Mouse (Mus musculus) forebrain, postnatal 0 days (tissue): ENCODE measurements around the gene S100a1. TPM values are rescaled to one million over a fixed set of nuclear protein-coding genes. Genes with fewer than 3 reads are reported as not detected.

Experiments used
- ATAC-seq: fragments of 200-750 bp; cut with Nextera tagmentation; 2 replicates; pipeline ENCODE4 v1.8.0; 2017; ENCODE audit warnings: mild to moderate bottlenecking, moderate library complexity
- DNase-seq: peaks from one replicate; pipeline ENCODE4 v3.0.0-alpha.2; 2015
- H3K27ac ChIP-seq: fragments of 300-500 bp; sonication (generic); 2 replicates; pipeline ENCODE4 v1.5.1; 2014; ENCODE audit warnings: low read depth, mild to moderate bottlenecking, antibody characterized with exemption, low read length, moderate library complexity, mixed read lengths
- H3K27me3 ChIP-seq: fragments of 300-500 bp; sonication (generic); 2 replicates; pipeline ENCODE4 v1.6.1; 2014; ENCODE audit warnings: mild to moderate bottlenecking, low read length, mixed read lengths; ENCODE audit not compliant: insufficient read depth
- H3K36me3 ChIP-seq: fragments of 300-500 bp; sonication (generic); 2 replicates; pipeline ENCODE4 v1.6.1; 2014; ENCODE audit warnings: mild to moderate bottlenecking, moderate library complexity; ENCODE audit not compliant: insufficient read depth
- H3K4me1 ChIP-seq: fragments of 300-500 bp; sonication (generic); 2 replicates; pipeline ENCODE4 v1.6.1; 2014; ENCODE audit warnings: antibody characterized with exemption; ENCODE audit not compliant: insufficient read depth
- H3K4me2 ChIP-seq: fragments of 300-500 bp; sonication (generic); 2 replicates; pipeline ENCODE4 v1.6.1; 2014; ENCODE audit warnings: low read depth, mild to moderate bottlenecking, moderate library complexity
- H3K4me3 ChIP-seq: fragments of 300-500 bp; sonication (generic); 2 replicates; pipeline ENCODE4 v1.5.1; 2014; ENCODE audit warnings: low read depth, low read length, mixed read lengths
- H3K9ac ChIP-seq: fragments of 300-500 bp; sonication (generic); 2 replicates; pipeline ENCODE4 v1.6.1; 2014; ENCODE audit warnings: mild to moderate bottlenecking
- H3K9me3 ChIP-seq: fragments of 300-500 bp; sonication (generic); 2 replicates; pipeline ENCODE4 v1.6.1; 2016; ENCODE audit warnings: low read length
- CTCF ChIP-seq: sonication (generic); IDR thresholded peaks from 2 replicates; pipeline ENCODE4 v1.5.1; 2016; ENCODE audit warnings: antibody characterized with exemption, control low read depth, low read depth
- WGBS: fragments of 180-500 bp; shearing (Covaris S2); extraction: QIAGEN DNeasy Blood & Tissue Kit; methylation state at CpG from one replicate; pipeline ENCODE4 v1.1.7; 2014; 5-methylcytosine and 5-hydroxymethylcytosine counted together
- polyA plus RNA-seq: library from polyadenylated mRNA; unstranded; fragments of >200 nt; fragmentation: Nextera tagmentation; extraction: Ambion mirVana; gene quantifications from 2 replicates; pipeline ENCODE4 v1.2.1, GENCODE M21; 2015
- total RNA-seq: library from RNA; depleted of rRNA; stranded (reverse); fragments of >200 nt; gene quantifications from 2 replicates; pipeline ENCODE4 v1.2.3, GENCODE M21; 2014

S100a1 gene
- total and polyA plus RNA-seq, 2 experiments from 2014 or later = 16.1 to 47.0 TPM

DNA sequence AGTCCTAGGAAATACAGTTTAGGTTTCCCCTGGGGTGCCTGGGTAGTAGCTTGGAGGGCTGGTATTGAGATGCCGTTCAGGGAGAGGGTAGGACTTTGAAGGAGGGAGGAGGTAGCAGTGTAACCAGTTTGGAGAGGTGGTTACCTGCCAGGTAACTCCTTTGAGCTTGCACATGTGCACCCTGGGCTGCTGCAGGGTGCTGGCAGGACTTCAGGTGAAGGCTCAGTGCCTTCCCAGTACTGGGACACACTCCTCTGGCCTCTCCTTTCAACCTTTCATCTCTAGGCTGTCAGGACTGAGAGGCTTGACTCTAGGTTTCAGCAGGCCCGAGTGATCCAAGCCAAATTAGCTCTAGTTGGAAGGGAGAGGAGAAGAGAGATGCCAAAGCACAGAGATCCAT lies 11.9 kb upstream of the S100a1 start:
- Histone ChIP-seq H3K9ac (no peak overlapping the region), H3K27ac (no peak overlapping the region), H3K36me3 (no peaks in the 10 kb centered on the region), H3K9me3 (no peaks in the 10 kb centered on the region), H3K4me2 (no peak overlapping the region), H3K27me3 (no peaks in the 10 kb centered on the region), H3K4me3 (no peak overlapping the region), H3K4me1 (no peaks in the 10 kb centered on the region)
- WGBS = 71% methylated on average over 2 of the region's 2 CpGs
- DNase-seq (no peak), ATAC-seq (no peak)
- no peak for TF ChIP-seq CTCF

DNA sequence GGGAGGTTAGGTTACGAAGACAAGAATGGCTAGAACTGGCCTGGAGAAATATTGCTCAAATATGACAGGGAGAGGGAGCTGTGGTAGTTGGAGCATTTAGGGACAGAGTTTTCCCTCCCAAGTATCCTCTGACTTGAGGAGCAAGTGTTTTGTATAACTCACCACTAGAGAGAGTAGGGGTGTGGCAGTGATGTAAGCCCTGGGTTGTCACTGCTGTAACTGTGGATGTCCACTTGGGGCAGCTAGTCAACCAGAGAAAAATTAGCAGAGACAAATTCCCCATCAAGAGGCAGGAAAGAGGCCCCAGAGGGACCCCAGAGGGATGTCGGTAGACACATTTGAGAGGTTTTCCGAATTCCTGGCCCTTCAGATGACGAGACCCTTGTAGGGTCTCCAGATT lies 11.2 kb upstream of the S100a1 start:
- TF ChIP-seq CTCF = peak; percentile 69
- Histone ChIP-seq H3K4me1 (no peaks in the 10 kb centered on the region), H3K36me3 (no peaks in the 10 kb centered on the region), H3K27me3 (no peaks in the 10 kb centered on the region), H3K9me3 (no peaks in the 10 kb centered on the region), H3K27ac (no peak overlapping the region), H3K4me3 (no peak overlapping the region), H3K4me2 (no peak overlapping the region), H3K9ac (no peak overlapping the region)
- peak; percentile 36 for DNase-seq
- WGBS = 68% methylated on average over 4 of the region's 4 CpGs
- ATAC-seq = peak; percentile 58

DNA sequence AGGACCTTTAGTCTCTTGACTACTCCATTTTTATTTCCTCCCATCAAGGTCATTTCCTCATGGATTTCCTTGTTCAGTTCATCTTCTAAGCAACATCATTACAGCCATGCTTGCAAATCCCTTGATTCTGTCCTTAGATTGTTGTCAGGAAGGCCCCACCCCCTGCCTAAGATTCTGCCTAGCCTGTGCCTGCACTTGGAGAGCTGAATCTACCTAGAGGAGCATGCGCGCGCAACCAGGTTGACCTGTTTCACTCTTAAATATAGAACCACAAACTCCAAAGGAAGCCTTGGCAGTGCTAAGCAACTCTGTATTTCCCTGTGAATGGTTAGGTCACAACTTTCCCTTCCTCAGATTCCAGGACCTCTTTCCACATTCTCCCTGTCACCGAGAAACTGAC lies 3.5 kb upstream of the S100a1 start:
- ATAC-seq (no peak), DNase-seq (no peak)
- 83% methylated on average over 4 of the region's 4 CpGs for WGBS
- no peak overlapping the region for H3K4me3 ChIP-seq
- no peak overlapping the region for H3K9ac ChIP-seq
- TF ChIP-seq CTCF = no peak
- no peaks in the 10 kb centered on the region for H3K36me3 ChIP-seq
- H3K4me1 ChIP-seq = 0 out of 2 replicates have a peak, but pooled peaks cover 9% of the 10 kb centered on the region
- no peak overlapping the region for H3K4me2 ChIP-seq
- no peak overlapping the region for H3K27ac ChIP-seq
- no peaks in the 10 kb centered on the region for H3K9me3 ChIP-seq
- H3K27me3 ChIP-seq = peaks cover 18% of the 10 kb centered on the region; the same call in 1 of the 2 replicates

DNA sequence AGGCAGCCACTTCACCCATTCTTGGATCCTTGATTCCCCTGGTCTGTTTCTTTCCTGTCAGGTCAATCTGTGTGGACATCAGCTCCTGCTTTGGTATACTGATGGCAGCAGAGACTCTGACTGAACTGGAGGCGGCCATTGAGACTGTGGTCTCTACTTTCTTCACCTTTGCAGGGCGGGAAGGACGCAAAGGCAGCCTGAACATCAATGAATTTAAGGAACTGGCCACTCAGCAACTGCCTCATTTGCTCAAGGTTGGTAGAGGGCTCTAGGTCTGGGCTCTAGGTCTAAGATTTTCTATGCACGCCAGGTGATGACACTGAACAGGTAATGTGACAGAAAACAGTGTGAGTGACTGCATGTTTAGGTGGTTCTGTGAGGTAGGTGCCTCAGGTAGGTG lies 1.6 kb upstream of the S100a1 start:
- no peak for ATAC-seq
- peaks cover 18% of the 10 kb centered on the region; the same call in 1 of the 2 replicates for H3K27me3 ChIP-seq
- H3K9me3 ChIP-seq = no peaks in the 10 kb centered on the region
- TF ChIP-seq CTCF = no peak
- DNase-seq = no peak
- WGBS = 94% methylated on average over 4 of the region's 4 CpGs
- no peak overlapping the region for H3K27ac ChIP-seq
- no peaks in the 10 kb centered on the region for H3K36me3 ChIP-seq
- H3K4me3 ChIP-seq = no peak overlapping the region
- H3K9ac ChIP-seq = no peak overlapping the region
- H3K4me1 ChIP-seq = 0 out of 2 replicates have a peak, but pooled peaks cover 9% of the 10 kb centered on the region
- H3K4me2 ChIP-seq = no peak overlapping the region

- H3K36me3 ChIP-seq = no peaks in the 10 kb centered on the region
- H3K4me2 ChIP-seq = peak overlapping the region; percentile 67
- TF ChIP-seq CTCF = no peak
- H3K4me1 ChIP-seq = 0 out of 2 replicates have a peak, but pooled peaks cover 9% of the 10 kb centered on the region
- H3K4me3 ChIP-seq = peak overlapping the region; percentile 33; the same call in 1 of the 2 replicates
- WGBS = 65% methylated on average over 1 of the region's 1 CpGs
- peaks cover 18% of the 10 kb centered on the region; the same call in 1 of the 2 replicates for H3K27me3 ChIP-seq
- ATAC-seq (no peak), DNase-seq (no peak)
- no peak overlapping the region for H3K9ac ChIP-seq
- no peak overlapping the region for H3K27ac ChIP-seq
- no peaks in the 10 kb centered on the region for H3K9me3 ChIP-seq
Observed at GRCm38 (mm10) chr3:90515242-90515641, 1.1 kb upstream of the S100a1 start.

- no peak for TF ChIP-seq CTCF
- no peaks in the 10 kb centered on the region for H3K9me3 ChIP-seq
- WGBS = under 1% methylated on average over 10 of the region's 10 CpGs
- peak overlapping the region; percentile 33 for H3K4me3 ChIP-seq
- peak overlapping the region; percentile 40; the same call in 1 of the 2 replicates for H3K9ac ChIP-seq
- ATAC-seq (peak; percentile 38; the same call in 1 of the 2 replicates), DNase-seq (no peak)
- no peaks in the 10 kb centered on the region for H3K36me3 ChIP-seq
- H3K4me2 ChIP-seq = peak overlapping the region; percentile 67
- peaks cover 18% of the 10 kb centered on the region; the same call in 1 of the 2 replicates for H3K27me3 ChIP-seq
- 0 out of 2 replicates have a peak, but pooled peaks cover 9% of the 10 kb centered on the region for H3K4me1 ChIP-seq
- no peak overlapping the region for H3K27ac ChIP-seq
Observed at GRCm38 (mm10) chr3:90514691-90515090, 499 bp upstream of the S100a1 start.

GRCm38 (mm10) chr3:90512948-90513642 lies 1.1 kb downstream of the S100a1 start:
- no peak for DNase-seq
- Histone ChIP-seq H3K9me3 (no peaks in the 10 kb centered on the region), H3K4me3 (no peak overlapping the region), H3K27ac (no peak overlapping the region), H3K4me2 (no peak overlapping the region), H3K9ac (no peak overlapping the region), H3K36me3 (no peaks in the 10 kb centered on the region), H3K27me3 (peaks cover 18% of the 10 kb centered on the region; the same call in 1 of the 2 replicates), H3K4me1 (peaks cover 12% of the 10 kb centered on the region)
- TF ChIP-seq CTCF = no peak
- 82% methylated on average over 9 of the region's 9 CpGs for WGBS
- no peak for ATAC-seq
